Mouse (Mus musculus): ENCODE data around the gene Ano1.

GRCm38 (mm10) chr7:144784176-144784575 is 32.4 kb upstream of the Ano1 start:
- no peak for TF ChIP-seq POLR2A (IDR thresholded peaks at IDR 0.05; ENCODE audit: borderline replicate concordance, extremely low read depth, insufficient read depth, insufficient read length, poor library complexity, severe bottlenecking)
- no peak for TF ChIP-seq CTCF (IDR thresholded peaks at IDR 0.05; ENCODE audit: borderline replicate concordance, extremely low read depth, insufficient read depth, insufficient read length)
